Mouse (Mus musculus) layer of hippocampus, postnatal 14 days (tissue): ENCODE measurements around the gene Fam110a. TPM values are rescaled to one million over a fixed set of nuclear protein-coding genes. Genes with fewer than 3 reads are reported as not detected.

Source experiments
- DNase-seq, 2 experiments: peaks; one replicate each; pipeline ENCODE4 v3.0.0; 2021 to 2022; ENCODE audit warnings: low spot score in 2 of 2, mixed read lengths in 1 of 2
- long read RNA-seq, 2 experiments: library from polyadenylated mRNA; stranded (forward); transcript quantifications; one replicate each; pipeline ENCODE4 v2.0.0; 2021
- total RNA-seq, 2 experiments: library from RNA; stranded (reverse); gene quantifications; 2 replicates each; pipeline ENCODE4 v1.2.3; 2021

The Fam110a gene
- total RNA-seq = 1 to 10 TPM; 8.2 to 9.5 TPM
- long read RNA-seq, experiment 1, transcript Fam110a-201 (2 exons, 1,754 nt) = major isoform, 11 of 13 reads
- long read RNA-seq, experiment 1, partial matches to known transcripts = 2 of 13 reads
- long read RNA-seq, experiment 1, other reads (novel, unspliced or antisense) = 0 of 13 reads
- long read RNA-seq, experiment 2, transcript Fam110a-201 (2 exons, 1,754 nt) = major isoform, 17 of 24 reads
- long read RNA-seq, experiment 2, partial matches to known transcripts = 7 of 24 reads
- long read RNA-seq, experiment 2, other reads (novel, unspliced or antisense) = 0 of 24 reads

DNA sequence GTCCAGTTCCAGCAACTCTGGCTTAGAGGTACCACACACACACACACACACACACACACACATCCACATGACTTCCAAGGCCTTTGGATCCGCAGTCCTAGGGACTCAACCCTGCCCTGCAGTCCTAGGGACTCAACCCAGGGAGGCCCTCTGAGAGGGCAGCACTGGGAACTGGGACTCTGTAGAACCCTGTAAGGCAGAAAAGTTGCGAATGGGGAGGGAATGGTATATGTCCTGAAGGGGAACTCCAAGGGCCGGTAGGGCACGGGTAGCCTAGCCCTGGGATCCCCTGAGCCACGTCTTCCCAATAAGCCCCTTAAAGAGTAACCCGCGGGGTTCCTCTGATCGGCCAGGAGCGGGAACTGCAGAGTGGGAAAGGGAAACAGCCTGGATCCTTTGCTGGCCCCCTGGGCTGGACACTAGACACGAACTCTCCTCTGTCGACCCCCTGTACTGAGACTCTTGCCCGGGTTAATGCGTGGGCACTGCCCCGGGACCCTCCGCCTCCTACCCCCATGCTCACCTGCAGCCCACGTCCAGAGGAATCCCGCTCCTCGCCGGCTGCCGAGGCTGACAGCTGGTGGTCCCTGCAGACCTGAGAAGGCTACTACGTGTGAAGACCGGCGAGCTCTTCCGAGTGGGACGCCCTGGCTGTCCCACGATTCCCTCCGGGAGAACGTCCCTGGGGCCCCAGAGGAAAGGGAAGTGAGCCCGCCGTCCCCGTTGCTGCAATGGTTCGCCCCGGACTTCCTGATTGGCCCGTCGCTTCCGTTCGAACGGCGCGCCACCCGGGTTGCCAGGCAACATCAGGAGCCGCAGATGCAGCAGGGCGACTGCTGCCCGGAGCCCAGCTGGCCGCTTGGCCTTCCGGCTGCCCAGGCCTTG, at the start of gene Fam110a:
Fam110a (minus strand) TSS at position 750 of the 885 bp plus-strand sequence.
- DNase-seq = peak; percentile 88 to 94

DNA sequence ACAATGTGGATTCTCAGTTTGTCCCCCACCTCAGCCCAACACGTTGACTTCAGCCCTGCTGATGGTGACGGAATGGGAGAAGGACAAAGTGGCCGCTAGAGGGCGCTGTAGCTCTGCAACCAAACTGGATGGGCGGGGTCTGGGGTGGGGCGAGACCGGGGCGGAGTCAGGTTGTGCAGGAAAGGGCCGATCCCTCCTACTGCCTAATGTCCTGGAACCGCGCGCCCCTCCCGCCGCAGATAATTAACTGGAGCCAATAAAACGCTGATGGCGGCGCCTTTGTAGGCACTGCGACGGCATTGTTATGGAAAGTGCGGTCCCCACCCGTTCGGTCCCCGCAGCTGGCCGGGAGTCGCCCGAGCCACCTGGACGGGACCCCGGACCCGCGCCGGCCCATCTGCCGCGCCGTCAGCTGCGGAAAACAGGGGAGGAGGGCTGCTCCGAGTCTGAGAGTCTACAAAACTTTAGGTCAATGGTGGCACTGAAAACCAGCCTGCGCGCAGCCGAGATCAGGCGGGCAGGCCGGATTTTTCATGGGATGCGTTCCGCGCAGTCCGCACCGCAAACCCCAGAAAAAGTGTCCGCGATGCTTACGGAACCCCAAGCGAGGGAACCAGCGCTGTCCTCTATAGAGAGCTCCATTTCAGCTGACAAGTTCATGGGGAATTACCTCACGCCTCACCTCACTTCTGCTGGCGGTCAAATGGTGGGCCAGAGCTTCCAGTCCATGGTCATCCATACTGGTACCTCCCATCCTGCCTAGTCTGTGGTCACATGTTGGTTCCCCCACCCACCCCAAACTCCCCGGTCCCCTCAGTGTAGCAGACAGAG, 49.4 kb upstream of the Fam110a start:
- DNase-seq = peak; percentile 85 to 90

DNA sequence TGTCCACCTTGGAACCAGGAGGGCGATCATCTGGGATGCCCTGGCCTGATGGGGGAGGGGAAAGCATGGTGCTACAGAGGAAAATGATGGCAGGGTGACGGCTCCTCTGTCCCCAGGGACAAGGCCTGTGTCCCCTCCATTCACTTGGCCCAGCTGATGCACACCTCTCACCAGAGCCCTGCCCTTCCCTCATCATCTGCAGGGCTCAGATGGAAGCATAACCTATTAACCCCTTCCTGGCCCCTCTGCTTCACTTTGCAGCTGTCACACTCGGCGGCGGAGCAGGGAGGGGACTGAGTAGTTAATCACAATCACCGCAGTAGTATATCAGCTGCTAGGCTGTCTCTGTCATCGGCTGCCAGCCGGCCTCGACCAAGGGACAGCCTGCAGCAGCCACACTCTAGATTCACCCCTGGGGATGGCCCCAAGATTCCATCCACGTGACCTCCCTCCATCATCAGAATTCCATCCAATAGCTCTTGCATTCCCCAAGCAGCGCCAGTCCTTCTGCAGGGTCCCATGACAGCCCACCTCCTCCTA, 44.9 kb upstream of the Fam110a start:
- no peak for DNase-seq

DNA sequence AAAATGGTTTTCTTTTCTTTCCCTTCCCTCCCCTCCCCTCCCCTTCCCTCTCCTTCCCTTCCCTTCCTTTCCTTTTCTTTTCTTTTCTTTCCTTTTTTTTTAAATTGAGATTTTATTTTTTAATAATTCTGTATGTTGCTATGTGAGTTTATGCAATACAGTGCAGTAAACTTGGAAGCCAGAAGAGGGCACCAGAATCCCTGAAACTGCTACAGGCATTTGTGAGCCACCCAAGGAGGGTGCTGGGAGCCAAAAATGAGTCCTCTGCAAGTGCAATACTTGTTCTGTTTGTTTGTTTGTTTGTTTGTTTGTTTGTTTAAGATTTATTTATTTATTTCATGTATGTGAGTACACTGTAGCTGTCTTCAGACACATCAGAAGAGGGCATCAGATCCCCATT, 42.0 kb upstream of the Fam110a start:
- DNase-seq = no peak

DNA sequence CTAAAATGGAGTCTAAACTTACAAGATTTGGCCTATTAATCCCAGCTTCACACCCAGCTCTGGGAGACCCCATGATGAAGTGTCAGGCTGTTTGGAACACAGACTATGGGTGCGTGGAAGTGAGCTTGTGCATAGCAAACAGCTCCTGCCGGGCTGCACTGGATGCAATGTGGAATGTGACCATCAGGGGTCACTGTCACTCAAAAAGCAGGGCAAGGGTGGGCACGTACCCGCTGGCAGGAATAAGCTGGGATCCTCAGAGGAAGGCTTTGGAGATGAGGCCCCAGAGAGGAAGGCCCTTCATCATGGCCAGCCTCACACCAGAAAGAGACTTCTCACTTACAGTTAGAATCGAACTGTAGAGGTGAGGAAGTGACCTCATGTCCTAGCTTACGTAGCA, 40.2 kb upstream of the Fam110a start:
- peak; percentile 49 to 57 for DNase-seq

DNA sequence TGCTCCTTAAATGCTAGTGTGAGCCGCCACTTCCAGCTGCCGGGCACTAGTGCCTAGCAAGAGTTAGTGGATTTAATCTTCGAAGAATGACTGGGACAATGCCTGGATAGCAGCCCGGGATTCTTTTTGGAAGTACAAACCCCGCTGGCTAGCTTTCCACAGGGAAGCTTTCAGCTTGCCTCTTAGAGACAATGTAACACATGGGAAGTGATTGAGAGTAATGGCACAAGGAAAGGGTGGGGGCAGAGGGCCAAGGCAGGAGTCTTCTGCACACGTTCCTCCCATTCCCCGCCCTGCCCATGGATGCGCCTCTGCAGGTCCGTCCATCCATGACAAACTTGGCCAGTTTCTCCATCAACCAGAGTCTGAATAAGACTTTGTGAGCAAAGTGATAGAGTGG, 36.6 kb upstream of the Fam110a start:
- DNase-seq = no peak

DNA sequence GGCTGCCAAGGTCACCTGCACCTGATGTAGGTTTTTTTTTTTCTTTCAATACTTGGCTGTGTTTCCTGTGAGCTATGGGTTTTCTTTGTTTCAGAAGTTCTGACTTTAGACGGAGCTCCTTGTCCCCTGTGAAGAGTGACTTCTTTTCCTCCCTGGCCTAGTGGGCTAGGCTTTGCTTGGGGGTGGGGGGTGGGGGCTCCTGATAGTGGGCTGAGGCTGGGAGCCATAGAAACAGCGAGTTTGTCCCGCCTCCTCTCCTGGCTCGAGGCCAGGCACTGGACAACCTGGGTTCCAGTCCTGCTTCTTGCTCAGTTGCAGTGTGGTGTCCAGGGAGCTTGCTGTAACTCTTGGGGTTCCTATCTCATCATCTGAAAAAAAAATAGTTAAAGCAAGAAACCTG, 36.0 kb upstream of the Fam110a start:
- DNase-seq = no peak

DNA sequence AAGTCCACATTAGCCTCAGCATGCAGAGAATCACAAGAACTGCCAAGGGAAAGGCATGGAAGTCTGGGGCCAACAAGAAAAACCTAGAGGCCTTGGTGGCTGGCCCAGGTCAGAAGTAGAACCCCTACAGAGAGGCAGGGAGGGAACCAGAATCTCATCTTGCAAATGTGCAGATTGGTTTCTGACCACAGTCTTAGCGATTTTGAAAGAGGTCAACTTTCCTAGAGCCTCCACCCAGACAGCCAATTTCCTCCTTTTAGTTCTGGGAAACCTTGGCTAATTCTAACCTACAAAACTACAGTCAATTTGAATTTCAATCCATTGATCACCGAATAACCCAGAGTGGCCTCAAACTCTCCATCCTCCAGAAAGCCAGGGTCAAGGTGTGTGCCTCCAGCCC, 32.7 kb upstream of the Fam110a start:
- no peak for DNase-seq

DNA sequence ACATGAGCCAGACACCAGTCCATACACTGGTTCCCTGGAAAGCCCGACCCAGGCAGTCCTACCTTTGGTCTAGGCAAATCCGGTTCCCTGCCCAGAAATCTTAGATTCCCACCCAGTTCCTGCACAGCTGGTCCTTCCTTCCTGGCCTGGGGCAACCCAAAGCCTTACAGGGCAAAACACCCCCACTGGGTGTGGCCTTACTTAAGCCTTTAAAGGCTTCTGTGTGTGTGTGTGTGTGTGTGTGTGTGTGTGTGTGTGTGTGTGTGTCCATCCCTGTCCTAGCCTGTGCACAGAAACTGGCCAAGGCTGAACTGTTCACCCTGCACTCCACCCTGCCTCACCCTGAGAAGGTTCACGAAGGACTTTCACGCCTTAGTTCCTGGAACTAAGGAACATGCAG, 32.2 kb upstream of the Fam110a start:
- no peak for DNase-seq

DNA sequence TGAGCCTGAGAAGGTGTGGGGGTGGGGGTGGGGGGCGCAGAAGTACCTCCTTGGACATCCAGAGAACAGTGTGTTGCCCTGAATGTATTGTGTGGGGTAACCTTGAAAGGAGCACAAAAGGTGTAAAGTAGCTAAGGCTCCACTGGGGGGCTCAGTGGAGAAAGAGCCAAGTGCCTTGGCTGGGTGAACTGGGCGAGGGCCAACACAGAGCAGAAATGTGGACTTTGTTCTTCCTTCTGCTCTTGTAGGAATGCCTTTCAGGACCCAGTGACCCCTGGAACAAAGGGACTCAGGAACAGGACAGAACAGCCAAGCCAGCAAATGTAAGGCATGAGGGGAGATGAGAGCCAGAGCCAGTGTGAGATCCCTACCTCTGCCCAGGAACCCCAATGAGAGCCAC, 31.7 kb upstream of the Fam110a start:
- no peak for DNase-seq

DNA sequence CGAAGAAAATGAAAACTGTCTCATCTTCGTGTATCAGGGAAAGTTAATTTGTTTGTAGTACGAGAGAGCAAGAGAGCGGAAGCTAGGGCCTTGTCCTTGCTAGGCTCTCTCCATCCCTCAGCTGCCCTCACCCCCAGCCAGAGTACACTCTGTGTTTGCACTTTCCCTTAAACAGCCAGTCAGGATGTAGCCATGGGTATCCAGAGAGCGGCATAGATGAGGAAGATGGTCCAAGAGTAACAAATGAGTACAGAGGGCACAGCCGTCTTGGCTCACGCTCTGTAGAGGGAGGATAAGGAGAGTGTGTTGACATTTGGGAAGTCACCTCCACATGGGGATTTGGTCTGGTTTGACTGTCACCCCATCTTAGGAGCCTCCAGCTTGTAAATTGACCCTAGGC, 30.6 kb upstream of the Fam110a start:
- DNase-seq = no peak

DNA sequence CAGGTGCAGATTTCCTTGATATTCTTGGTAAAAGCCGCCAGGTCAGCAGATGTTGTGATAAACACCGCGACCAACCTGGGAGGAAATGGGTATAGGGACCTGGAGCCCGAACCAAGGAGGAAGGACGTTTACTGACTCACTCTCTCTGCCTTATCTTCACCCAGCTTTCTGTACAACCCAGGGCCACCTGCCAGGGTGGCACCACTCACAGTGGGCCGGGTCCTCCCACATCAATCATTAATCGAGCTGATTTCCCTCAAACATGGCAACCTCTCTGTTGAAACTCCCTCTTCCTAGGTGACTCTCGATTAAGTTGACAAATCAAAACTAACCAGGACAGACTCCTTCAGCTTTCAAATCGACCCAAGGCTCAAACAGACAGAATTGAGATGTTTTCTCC, 30.2 kb upstream of the Fam110a start:
- no peak for DNase-seq

DNA sequence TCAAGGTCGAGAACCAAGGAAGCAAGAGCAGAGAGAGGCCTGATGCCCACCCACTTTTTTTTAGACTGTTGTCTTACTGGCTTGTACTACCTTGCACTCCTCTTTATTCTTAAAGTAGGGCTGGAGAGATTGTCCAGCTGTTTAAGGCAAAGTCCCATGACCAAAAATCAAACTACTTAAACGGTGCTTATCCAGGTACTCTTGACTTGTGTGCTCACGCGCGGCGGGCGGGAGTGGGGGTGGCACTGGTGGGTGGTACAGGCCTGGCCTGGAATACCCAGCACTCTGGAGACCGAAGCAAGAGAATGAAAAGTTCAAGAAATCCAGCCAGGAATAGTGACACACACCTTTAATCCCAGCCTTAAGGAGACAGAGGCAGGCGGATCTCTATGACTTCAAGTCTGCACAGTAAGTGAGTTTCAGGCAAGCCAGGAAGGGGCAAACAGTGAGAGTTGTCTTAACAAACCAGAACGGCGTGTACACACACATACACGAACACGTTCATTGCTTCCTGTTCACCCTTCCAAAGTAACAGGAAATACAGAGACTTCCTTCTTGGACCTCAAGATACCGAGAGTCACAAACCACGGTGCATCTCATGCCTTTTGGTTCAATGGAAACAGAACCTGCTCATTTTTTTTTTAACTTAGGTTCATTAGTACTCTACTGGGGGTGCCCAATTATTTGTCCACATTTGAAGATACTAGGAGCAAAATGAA, 29.2 kb upstream of the Fam110a start:
- DNase-seq = no peak

DNA sequence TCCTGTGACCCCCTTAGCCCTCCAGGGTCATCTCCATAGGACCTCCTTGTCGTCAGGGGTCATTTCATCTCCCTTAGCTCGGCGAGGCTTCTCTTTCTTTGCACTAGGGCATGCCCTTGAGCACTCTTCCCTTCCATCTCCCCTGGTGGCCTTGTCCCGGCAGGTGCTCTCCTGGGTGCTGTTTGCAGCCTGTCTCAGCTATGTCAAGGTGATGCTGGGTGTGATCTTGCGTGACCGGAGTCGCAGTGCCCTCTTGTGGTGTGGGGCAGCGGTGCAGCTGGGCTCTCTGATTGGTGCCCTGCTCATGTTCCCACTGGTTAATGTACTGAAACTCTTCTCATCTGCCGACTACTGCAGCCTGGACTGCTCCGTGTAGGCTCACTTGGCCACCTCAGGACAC, 27.8 kb upstream of the Fam110a start:
- peak in 1 of 2 experiments; percentile 36 for DNase-seq

DNA sequence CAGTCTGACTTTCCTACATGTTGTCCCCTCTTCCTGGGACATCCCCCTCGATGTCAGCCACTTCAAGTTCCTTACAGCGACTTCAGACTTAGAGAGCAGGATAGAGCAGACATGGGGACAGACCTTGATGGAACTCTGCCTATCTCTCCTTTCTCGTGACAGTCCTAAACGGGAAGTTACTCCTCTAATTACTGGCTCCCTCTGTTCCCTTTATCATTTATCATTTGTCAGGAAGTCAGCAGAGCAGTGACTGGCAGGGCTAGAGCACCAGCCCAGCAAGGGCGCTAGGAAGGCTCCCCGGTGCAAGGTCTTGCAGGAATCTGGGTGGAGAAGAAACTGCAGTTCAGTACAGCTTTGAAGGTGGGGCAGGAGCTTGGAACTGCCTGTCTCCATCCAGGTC, 22.5 kb upstream of the Fam110a start:
- no peak for DNase-seq

DNA sequence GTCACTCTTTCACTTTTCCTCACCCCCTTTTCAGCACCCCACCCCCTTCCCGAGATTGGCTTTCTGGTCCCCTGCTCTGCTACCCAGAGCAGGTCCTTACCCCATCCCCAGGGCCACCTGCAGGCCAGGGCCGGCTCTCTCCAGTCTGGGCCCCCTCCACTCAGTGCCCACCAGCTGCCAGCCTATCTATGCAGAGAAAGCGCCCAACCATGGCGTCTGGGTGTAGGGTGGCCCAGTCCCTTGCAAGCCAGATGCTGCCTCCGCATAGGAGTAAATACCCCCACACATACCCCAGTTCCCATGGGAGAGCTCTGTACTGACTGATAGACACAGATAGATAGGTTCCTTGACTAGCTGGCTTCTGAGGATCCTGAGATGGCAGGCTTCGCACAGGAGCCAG, 20.7 kb upstream of the Fam110a start:
- no peak for DNase-seq

DNA sequence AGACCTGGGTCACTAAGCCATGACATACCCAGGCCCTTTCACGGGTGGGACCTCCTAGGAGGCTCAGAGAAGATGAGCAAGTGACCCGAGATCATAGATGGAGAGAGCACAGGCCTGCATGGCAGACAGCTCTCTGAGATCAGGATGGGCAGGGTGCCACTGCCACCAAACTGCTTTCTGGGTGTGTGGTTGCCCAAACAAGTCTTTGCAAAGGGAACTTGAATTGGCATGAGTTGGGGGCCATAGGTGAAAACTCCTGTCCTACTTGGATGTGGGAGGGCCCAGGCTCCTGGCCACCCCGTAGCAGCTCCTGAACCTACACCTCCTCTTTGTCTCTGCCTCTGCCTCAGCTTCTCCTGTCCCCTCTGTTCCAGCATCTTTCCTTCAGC, 20.3 kb upstream of the Fam110a start:
- DNase-seq = no peak

DNA sequence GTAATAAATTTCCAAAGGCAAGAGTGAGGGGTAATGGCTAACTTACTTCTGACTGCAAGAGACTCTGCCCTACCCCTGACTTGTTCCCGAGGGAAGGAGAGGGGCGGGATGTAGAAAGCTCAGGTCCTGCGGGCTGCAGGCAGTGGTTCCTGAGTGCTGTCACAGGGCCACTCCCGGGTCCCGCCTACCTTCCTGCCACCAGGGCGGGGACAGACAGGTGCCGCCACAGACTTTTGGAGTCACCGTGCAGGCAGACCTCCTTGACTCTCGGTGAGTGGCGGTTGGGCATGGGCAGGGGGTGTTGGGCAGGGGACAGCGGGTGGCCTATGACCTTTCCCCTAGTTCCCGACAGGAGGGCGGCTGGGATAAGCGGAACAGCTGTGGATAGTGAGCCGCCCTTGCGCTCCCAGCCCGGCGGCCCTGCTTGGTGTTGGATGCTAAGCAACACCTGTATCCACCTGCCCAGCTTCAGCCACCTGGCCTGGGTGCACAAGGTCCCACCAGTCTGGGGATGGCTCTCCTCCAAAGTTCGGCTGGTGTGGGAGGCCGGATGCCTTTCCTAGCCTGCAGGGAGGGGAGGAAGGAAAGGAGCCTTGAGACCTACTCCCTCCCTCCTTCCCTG, 19.8 kb upstream of the Fam110a start:
- DNase-seq = no peak

DNA sequence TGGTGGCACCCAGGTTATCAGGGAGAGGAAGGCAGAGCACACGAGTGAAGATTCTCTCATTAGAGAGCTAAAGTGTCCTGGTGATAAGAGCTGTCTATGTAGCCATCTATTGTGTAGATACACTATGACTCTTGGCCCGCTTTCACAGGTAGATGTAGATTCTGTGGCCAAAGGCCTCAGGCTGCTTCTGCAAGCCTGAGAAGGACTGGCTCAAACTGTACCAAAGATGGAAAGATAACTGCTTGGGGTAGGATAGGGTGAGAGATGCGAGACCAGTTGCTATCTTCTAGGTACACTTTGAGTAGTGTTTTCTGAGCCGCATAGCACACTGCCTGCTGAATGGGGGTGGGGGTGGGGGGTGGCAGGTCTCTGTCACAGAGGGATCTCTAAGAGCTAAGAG, 18.9 kb upstream of the Fam110a start:
- DNase-seq = no peak

DNA sequence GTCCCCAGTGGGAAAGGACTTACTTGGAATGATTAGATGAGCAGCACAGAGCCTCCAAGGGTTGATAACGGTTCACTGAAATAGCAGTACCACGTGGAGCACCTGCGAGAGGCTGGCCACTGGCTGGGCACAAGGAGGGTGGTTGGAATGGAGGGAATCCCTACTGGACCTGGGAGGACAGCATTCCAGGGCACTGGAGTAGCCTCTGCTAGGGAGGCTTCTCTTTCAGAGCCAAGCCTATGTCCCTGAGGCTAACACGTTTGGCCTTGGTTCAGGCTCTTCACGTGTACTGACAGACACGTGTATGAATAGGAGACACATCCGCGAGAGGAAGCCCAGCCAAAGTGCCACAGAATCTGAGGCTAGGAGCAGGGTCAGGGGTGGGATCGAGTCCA, 18.5 kb upstream of the Fam110a start:
- DNase-seq = no peak
